Mouse (Mus musculus): ENCODE results near the gene Ugt2a3. TPM values are rescaled to one million over a fixed set of nuclear protein-coding genes. Genes with fewer than 3 reads are reported as not detected.
"Not testable (repeated sequence)": the region's sequence is repeated elsewhere in the genome, so short reads cannot be mapped to it uniquely, and the experiment has no call there.

The Ugt2a3 gene
- polyA plus RNA-seq, 1 experiment from 2014 or later = not detected

DNA sequence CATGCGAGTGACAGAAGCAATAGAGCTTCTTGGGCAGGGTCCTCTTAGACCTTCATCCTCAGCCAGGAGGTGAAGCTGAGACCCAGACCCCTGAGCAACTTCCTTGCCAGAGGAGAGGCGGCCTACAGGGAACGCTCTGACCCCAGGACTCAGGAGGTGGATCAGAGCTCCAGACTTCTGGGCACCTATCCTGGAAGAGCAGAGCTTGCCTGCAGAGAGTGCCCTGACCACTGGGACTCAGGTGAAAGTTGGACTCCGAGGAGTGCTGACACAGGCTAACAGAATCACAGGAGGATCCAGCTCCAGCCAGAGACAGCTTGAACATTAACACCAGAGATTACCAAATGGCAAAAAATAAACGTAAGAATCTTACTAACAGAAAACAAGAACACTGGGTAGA, 3.5 kb upstream of the Ugt2a3 start:
- H3K4me3 ChIP-seq (ENCODE audit: low read length) = no peak overlapping the region
- no peak for ATAC-seq (replicated peaks; ENCODE audit: extremely low read depth, insufficient read depth, low FRiP score)
- no peak overlapping the region for H3K9ac ChIP-seq (ENCODE audit: low read length)
- H3K36me3 ChIP-seq (ENCODE audit: control insufficient read depth, insufficient read depth) = no peaks in the 10 kb centered on the region
- H3K9me3 ChIP-seq (replicated peaks; ENCODE audit: control insufficient read depth, low read length) = no peaks in the 10 kb centered on the region
- no peaks in the 10 kb centered on the region for H3K27me3 ChIP-seq (ENCODE audit: control insufficient read depth, insufficient read depth, low read length)
- H3K4me1 ChIP-seq (ENCODE audit: control insufficient read depth, insufficient read depth, low read length) = no peaks in the 10 kb centered on the region
- no peak overlapping the region for H3K27ac ChIP-seq (ENCODE audit: low read length)
- whole genome bisulfite sequencing = 83% methylated on average over 5 of the region's 5 CpGs
- no peak overlapping the region for H3K4me2 ChIP-seq (ENCODE audit: low read depth, low read length)

DNA sequence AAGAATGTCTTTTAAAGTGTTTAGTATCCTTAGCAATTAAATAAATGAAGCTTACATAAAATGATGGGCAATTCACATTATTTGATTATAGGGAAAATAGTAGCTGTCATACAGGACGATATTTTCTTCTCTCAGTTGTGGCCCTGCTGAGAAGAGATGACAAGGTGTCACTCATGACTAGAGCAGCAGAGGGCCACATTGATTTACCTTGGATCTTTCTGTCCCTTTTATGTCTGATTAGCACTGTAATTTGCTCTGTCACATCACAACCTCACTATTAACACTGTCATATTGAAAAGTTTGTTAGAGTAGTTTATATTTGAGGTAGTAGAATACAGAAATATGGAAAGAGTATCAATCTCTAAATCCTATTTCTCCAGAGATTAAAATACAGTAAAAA, 1.8 kb downstream of the Ugt2a3 start:
- no peak overlapping the region for H3K4me2 ChIP-seq (ENCODE audit: low read depth, low read length)
- WGBS = 58% methylated on average over 1 of the region's 1 CpGs
- no peak overlapping the region for H3K9ac ChIP-seq (ENCODE audit: low read length)
- H3K27ac ChIP-seq (ENCODE audit: low read length) = no peak overlapping the region
- H3K9me3 ChIP-seq (replicated peaks; ENCODE audit: control insufficient read depth, low read length) = no peaks in the 10 kb centered on the region
- no peak overlapping the region for H3K4me3 ChIP-seq (ENCODE audit: low read length)
- H3K36me3 ChIP-seq (ENCODE audit: control insufficient read depth, insufficient read depth) = no peaks in the 10 kb centered on the region
- ATAC-seq (replicated peaks; ENCODE audit: extremely low read depth, insufficient read depth, low FRiP score) = no peak
- H3K4me1 ChIP-seq (ENCODE audit: control insufficient read depth, insufficient read depth, low read length) = no peaks in the 10 kb centered on the region
- H3K27me3 ChIP-seq (ENCODE audit: control insufficient read depth, insufficient read depth, low read length) = no peaks in the 10 kb centered on the region

DNA sequence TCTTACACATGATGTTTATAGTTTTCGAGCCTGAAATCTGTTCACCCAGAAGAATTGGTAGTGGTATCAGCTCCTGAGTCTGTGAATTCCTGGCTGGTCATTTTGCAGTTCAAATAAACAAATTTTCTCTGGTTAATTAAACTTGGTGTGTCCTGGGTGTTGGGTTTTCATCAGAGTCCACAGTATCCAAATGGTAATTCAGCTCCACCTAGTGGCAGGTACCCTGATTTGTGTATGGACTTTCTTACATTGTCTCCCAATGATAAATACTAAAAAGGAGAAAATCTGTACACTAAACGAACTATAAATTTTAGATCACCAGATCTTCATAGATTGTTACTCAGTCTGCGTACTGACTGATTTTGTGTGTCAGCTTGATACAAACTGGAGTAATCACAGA, 3.4 kb downstream of the Ugt2a3 start:
- no peaks in the 10 kb centered on the region for H3K27me3 ChIP-seq (ENCODE audit: control insufficient read depth, insufficient read depth, low read length)
- no peak overlapping the region for H3K27ac ChIP-seq (ENCODE audit: low read length)
- no peaks in the 10 kb centered on the region for H3K9me3 ChIP-seq (replicated peaks; ENCODE audit: control insufficient read depth, low read length)
- ATAC-seq (replicated peaks; ENCODE audit: extremely low read depth, insufficient read depth, low FRiP score) = no peak
- H3K36me3 ChIP-seq (ENCODE audit: control insufficient read depth, insufficient read depth) = no peaks in the 10 kb centered on the region
- H3K4me1 ChIP-seq (ENCODE audit: control insufficient read depth, insufficient read depth, low read length) = no peaks in the 10 kb centered on the region
- WGBS = 43% methylated on average over 3 of the region's 3 CpGs
- no peak overlapping the region for H3K9ac ChIP-seq (ENCODE audit: low read length)
- H3K4me3 ChIP-seq (ENCODE audit: low read length) = no peak overlapping the region
- H3K4me2 ChIP-seq (ENCODE audit: low read depth, low read length) = no peak overlapping the region

DNA sequence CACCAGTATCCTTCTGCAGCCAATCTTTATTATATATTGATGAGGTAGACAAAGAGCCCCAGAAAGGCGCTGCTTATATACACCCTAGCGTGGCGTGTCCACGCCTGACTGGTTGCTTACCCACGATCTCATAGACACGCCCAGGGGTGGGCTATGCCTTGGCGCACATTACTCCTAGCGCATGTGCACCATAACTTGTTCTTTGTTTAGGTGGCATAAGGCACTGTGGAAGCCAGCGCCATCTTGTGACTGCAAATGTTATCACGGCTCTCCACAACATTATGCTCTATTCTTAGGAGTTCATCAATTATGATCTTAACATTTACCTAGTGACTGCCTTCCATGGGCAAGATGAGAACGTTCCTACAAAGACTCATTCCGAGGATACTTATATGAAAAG, 25.6 kb downstream of the Ugt2a3 start:
- no peak for ATAC-seq (replicated peaks; ENCODE audit: extremely low read depth, insufficient read depth, low FRiP score)
- H3K9ac ChIP-seq (ENCODE audit: low read length) = no peak overlapping the region

DNA sequence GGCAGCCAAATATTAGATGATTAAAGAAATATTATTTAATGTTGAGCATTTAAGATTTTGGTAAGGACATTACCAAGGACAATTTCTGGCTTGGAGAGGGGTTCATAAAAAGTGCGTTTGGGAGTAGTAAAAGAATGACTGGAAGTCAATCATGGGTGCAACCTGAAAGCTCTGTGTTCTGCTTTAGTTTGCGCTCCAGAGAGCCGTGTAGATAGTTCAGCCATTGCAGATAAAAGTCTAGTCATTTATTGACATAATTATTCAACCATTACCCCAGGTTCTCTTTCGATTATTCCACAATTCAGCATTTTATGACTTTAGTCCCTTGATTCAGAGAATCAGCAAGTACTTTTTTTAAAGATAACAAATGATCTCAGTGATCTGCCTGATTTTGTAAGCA, 50.8 kb downstream of the Ugt2a3 start:
- WGBS = 75% methylated on average over 4 of the region's 4 CpGs
- H3K4me3 ChIP-seq (ENCODE audit: low read length); H3K4me1 ChIP-seq (ENCODE audit: control insufficient read depth, insufficient read depth, low read length); H3K9ac ChIP-seq (ENCODE audit: low read length); H3K27ac ChIP-seq (ENCODE audit: low read length); H3K4me2 ChIP-seq (ENCODE audit: low read depth, low read length); H3K27me3 ChIP-seq (ENCODE audit: control insufficient read depth, insufficient read depth, low read length); ATAC-seq (replicated peaks; ENCODE audit: extremely low read depth, insufficient read depth, low FRiP score); H3K36me3 ChIP-seq (ENCODE audit: control insufficient read depth, insufficient read depth); H3K9me3 ChIP-seq (replicated peaks; ENCODE audit: control insufficient read depth, low read length): not testable (repeated sequence)

More for the DNA sequence above, 25.6 kb downstream of the Ugt2a3 start:
- Histone ChIP-seq H3K4me1 (ENCODE audit: control insufficient read depth, insufficient read depth, low read length) (no peaks in the 10 kb centered on the region), H3K27ac (ENCODE audit: low read length) (no peak overlapping the region), H3K4me2 (ENCODE audit: low read depth, low read length) (no peak overlapping the region), H3K4me3 (ENCODE audit: low read length) (no peak overlapping the region), H3K9me3 (replicated peaks; ENCODE audit: control insufficient read depth, low read length) (peaks cover 2% of the 10 kb centered on the region; the same call in 1 of the 2 replicates), H3K27me3 (ENCODE audit: control insufficient read depth, insufficient read depth, low read length) (no peaks in the 10 kb centered on the region), H3K36me3 (ENCODE audit: control insufficient read depth, insufficient read depth) (no peaks in the 10 kb centered on the region)
- WGBS = 89% methylated on average over 12 of the region's 12 CpGs

DNA sequence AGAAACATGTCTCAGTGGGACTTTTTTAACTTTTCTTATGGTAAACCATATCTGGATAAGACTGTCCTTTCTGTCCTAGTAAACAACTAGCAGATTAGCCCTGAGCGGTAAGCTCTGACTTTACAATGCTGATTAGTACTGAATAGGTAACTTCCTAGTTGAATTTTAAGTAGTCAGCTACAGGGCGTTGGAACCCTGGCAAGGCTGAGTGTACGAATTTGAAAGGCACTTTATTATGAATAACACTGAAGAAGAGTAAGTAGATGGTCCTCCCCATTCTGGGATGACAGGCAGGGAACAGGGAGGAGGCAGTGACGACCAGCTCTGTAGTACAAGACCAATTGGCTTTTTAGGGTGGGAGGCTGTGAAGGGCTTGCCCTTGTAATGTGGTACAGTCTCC, 61.0 kb downstream of the Ugt2a3 start:
- H3K4me3 ChIP-seq (ENCODE audit: low read length); H3K4me1 ChIP-seq (ENCODE audit: control insufficient read depth, insufficient read depth, low read length); H3K9me3 ChIP-seq (replicated peaks; ENCODE audit: control insufficient read depth, low read length); ATAC-seq (replicated peaks; ENCODE audit: extremely low read depth, insufficient read depth, low FRiP score); H3K9ac ChIP-seq (ENCODE audit: low read length); H3K27me3 ChIP-seq (ENCODE audit: control insufficient read depth, insufficient read depth, low read length); H3K4me2 ChIP-seq (ENCODE audit: low read depth, low read length); H3K36me3 ChIP-seq (ENCODE audit: control insufficient read depth, insufficient read depth); H3K27ac ChIP-seq (ENCODE audit: low read length): not testable (repeated sequence)
- 73% methylated on average over 4 of the region's 4 CpGs for WGBS

DNA sequence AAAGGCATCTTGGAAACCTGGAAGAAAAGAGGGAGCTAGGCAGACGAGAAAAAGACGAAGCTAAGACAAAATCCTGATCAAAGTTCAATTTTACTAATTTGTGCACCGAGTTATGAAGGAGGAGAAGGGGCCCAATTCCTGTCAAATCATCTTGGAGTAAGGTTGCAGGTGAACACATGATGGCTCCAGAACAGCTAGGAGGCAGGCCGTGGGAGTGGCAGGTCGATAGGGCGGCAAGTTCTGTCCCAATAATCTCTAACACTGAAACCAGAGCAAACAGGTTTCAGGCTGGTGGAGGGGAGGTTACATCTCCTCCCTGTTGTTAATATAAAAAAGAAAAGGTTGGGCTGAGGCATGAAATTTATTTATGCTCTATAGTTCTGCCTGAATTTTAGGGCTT, 61.4 kb downstream of the Ugt2a3 start:
- ATAC-seq (replicated peaks; ENCODE audit: extremely low read depth, insufficient read depth, low FRiP score) = no peak
- Histone ChIP-seq H3K9ac (ENCODE audit: low read length) (no peak overlapping the region), H3K4me1 (ENCODE audit: control insufficient read depth, insufficient read depth, low read length) (no peaks in the 10 kb centered on the region), H3K9me3 (replicated peaks; ENCODE audit: control insufficient read depth, low read length) (peaks cover 4% of the 10 kb centered on the region; the same call in 1 of the 2 replicates), H3K36me3 (ENCODE audit: control insufficient read depth, insufficient read depth) (no peaks in the 10 kb centered on the region), H3K27ac (ENCODE audit: low read length) (no peak overlapping the region), H3K27me3 (ENCODE audit: control insufficient read depth, insufficient read depth, low read length) (no peaks in the 10 kb centered on the region), H3K4me3 (ENCODE audit: low read length) (no peak overlapping the region), H3K4me2 (ENCODE audit: low read depth, low read length) (no peak overlapping the region)
- WGBS = 84% methylated on average over 6 of the region's 6 CpGs

Other genes with a start within 250 kb of the Ugt2a3 start
- not detected in 2 replicates for gene Ugt2b36, start 244.6 kb downstream of the Ugt2a3 start, polyA plus RNA-seq (2015; fragmentation: Nextera tagmentation; extraction: Ambion mirVana)
- gene Ugt2b5, start 196.9 kb downstream of the Ugt2a3 start, polyA plus RNA-seq (2015; fragmentation: Nextera tagmentation; extraction: Ambion mirVana) = 0.08 TPM in 1 of 2 replicates, not detected in the other
- gene Ugt2b37, start 82.4 kb downstream of the Ugt2a3 start, polyA plus RNA-seq (2015; fragmentation: Nextera tagmentation; extraction: Ambion mirVana) = not detected in 2 replicates
- gene Ugt2b38, start 87.0 kb upstream of the Ugt2a3 start, polyA plus RNA-seq (2015; fragmentation: Nextera tagmentation; extraction: Ambion mirVana) = not detected in 2 replicates
- not detected in 2 replicates for gene Ugt2a2, start 145.1 kb upstream of the Ugt2a3 start, polyA plus RNA-seq (2015; fragmentation: Nextera tagmentation; extraction: Ambion mirVana)
- not detected in 2 replicates for gene Gm43638, start 149.6 kb upstream of the Ugt2a3 start, polyA plus RNA-seq (2015; fragmentation: Nextera tagmentation; extraction: Ambion mirVana)
- gene Ugt2a1, start 153.7 kb upstream of the Ugt2a3 start, polyA plus RNA-seq (2015; fragmentation: Nextera tagmentation; extraction: Ambion mirVana) = not detected in 2 replicates
- gene Sult1b1, start 201.0 kb upstream of the Ugt2a3 start, polyA plus RNA-seq (2015; fragmentation: Nextera tagmentation; extraction: Ambion mirVana) = 0.26 TPM in 1 of 2 replicates, not detected in the other
- 0.25 TPM in 1 of 2 replicates, not detected in the other for gene Sult1d1, start 231.8 kb upstream of the Ugt2a3 start, polyA plus RNA-seq (2015; fragmentation: Nextera tagmentation; extraction: Ambion mirVana)

Data from heart, embryonic 16.5 days (tissue).